Mouse (Mus musculus): ENCODE results near the gene Fam131a.

GRCm38 (mm10) chr16:20692241-20692965 is 638 bp upstream of the Fam131a start:
- TF ChIP-seq CTCF (IDR thresholded peaks at IDR 0.05; ENCODE audit: borderline replicate concordance, insufficient read depth, low read depth, low read length) = no peak
- no peak for TF ChIP-seq POLR2A (IDR thresholded peaks at IDR 0.05; ENCODE audit: borderline replicate concordance, insufficient read depth, low read length)

Measured in cerebellum, adult 2 months (tissue).